Mouse (Mus musculus): ENCODE results near the gene Tnnt1. TPM values are rescaled to one million over a fixed set of nuclear protein-coding genes. Genes with fewer than 3 reads are reported as not detected.

Tnnt1 gene
- polyA plus RNA-seq, 1 experiment from 2014 or later, result not detected

GRCm38 (mm10) chr7:4471179-4471555, 45.0 kb downstream of the Tnnt1 start:
- peaks cover 26% of the 10 kb centered on the region for H3K27me3 ChIP-seq
- DNase-seq (ENCODE audit: low read depth, low spot score), result no peak
- CTCF ChIA-PET, result interaction anchor here (0.7 to 1.5 kb wide), 8 partner anchors 10 to 804 kb away, joined by 3 to 5 read pairs (median 3); no protein-coding TSS in a partner anchor
- POLR2A ChIA-PET, result no interaction called here
- ATAC-seq, result peak; percentile 82
- in situ Hi-C loops (cut with MboI; ENCODE audit: low pct_unique_long_range_greater_than_20kb), result no loop called here
- TF ChIP-seq CTCF (IDR thresholded peaks at IDR 0.05), result peak; percentile 93

- ATAC-seq (peak; percentile 20), DNase-seq (ENCODE audit: low read depth, low spot score) (no peak)
- in situ Hi-C loops (cut with MboI; ENCODE audit: low pct_unique_long_range_greater_than_20kb), result no loop called here
- ChIA-PET POLR2A (no interaction called here), CTCF (interaction anchor here (0.8 to 1.5 kb wide), 7 partner anchors 10 to 803 kb away, joined by 3 to 5 read pairs (median 3); no protein-coding TSS in a partner anchor)
- no peak for TF ChIP-seq CTCF (IDR thresholded peaks at IDR 0.05)
- H3K27me3 ChIP-seq, result peaks cover 27% of the 10 kb centered on the region
These were observed 45.7 kb downstream of the Tnnt1 start for GRCm38 (mm10) chr7:4470275-4471178.

GRCm38 (mm10) chr7:4467801-4468200, 48.4 kb downstream of the Tnnt1 start:
- ChIA-PET POLR2A (no interaction called here), CTCF (interaction anchor here (1.1 to 2.3 kb wide), 2 partner anchors 8 to 11 kb away, joined by 3 to 4 read pairs; no protein-coding TSS in a partner anchor)
- ATAC-seq (no peak), DNase-seq (ENCODE audit: low read depth, low spot score) (no peak)
- H3K27me3 ChIP-seq, result peaks cover 23% of the 10 kb centered on the region
- TF ChIP-seq CTCF (IDR thresholded peaks at IDR 0.05), result no peak
- in situ Hi-C loops (cut with MboI; ENCODE audit: low pct_unique_long_range_greater_than_20kb), result no loop called here

GRCm38 (mm10) chr7:4464194-4464824, 51.9 kb downstream of the Tnnt1 start:
- H3K27me3 ChIP-seq, result peaks cover 7% of the 10 kb centered on the region
- POLR2A ChIA-PET, result no interaction called here
- ATAC-seq, result no peak
- DNase-seq (ENCODE audit: low read depth, low spot score), result no peak
- CTCF ChIA-PET, result interaction anchor here (1.1 to 1.5 kb wide), 3 partner anchors 13 to 49 kb away, joined by 3 read pairs; no protein-coding TSS in a partner anchor
- TF ChIP-seq CTCF (IDR thresholded peaks at IDR 0.05), result no peak
- in situ Hi-C loops (cut with MboI; ENCODE audit: low pct_unique_long_range_greater_than_20kb), result no loop called here

- TF ChIP-seq CTCF (IDR thresholded peaks at IDR 0.05), result no peak
- in situ Hi-C loops (cut with MboI; ENCODE audit: low pct_unique_long_range_greater_than_20kb), result no loop called here
- ChIA-PET POLR2A (interaction anchor here (0.7 kb wide), 1 partner anchor 8 kb away, joined by 5 read pairs; no protein-coding TSS in a partner anchor), CTCF (no interaction called here)
- DNase-seq (ENCODE audit: low read depth, low spot score), result no peak
- H3K27me3 ChIP-seq, result no peaks in the 10 kb centered on the region
- no peak for ATAC-seq
These were observed 55.4 kb downstream of the Tnnt1 start, which contains the start of gene Eps8l1 for GRCm38 (mm10) chr7:4460576-4461434. TSS of gene Eps8l1 (plus strand) at chr7:4460674.

Other genes with a start within 250 kb of the Tnnt1 start
- gene Ncr1, start 178.7 kb downstream of the Tnnt1 start, polyA plus RNA-seq (2021), result not detected
- not detected for gene Gp6, start 118.6 kb downstream of the Tnnt1 start, polyA plus RNA-seq (2021)
- 45.3 TPM for gene Rdh13, start 70.7 kb downstream of the Tnnt1 start, polyA plus RNA-seq (2021)
- 0.04 TPM for gene Eps8l1, start 55.7 kb downstream of the Tnnt1 start, polyA plus RNA-seq (2021)
- gene Ppp1r12c, start 14.7 kb downstream of the Tnnt1 start, polyA plus RNA-seq (2021), result 85.2 TPM
- gene Tnni3, start 7.8 kb upstream of the Tnnt1 start, polyA plus RNA-seq (2021), result 0.33 TPM
- 1.9 TPM for gene Dnaaf3, start 16.1 kb upstream of the Tnnt1 start, polyA plus RNA-seq (2021)
- 0.12 TPM for gene Syt5, start 31.2 kb upstream of the Tnnt1 start, polyA plus RNA-seq (2021)
- gene Ptprh, start 87.7 kb upstream of the Tnnt1 start, polyA plus RNA-seq (2021), result not detected
- gene Tmem86b, start 115.0 kb upstream of the Tnnt1 start, polyA plus RNA-seq (2021), result 2.6 TPM
- gene Ppp6r1, start 142.6 kb upstream of the Tnnt1 start, polyA plus RNA-seq (2021), result 82.6 TPM
- gene Hspbp1, start 168.7 kb upstream of the Tnnt1 start, polyA plus RNA-seq (2021), result 80.2 TPM
- 27.9 TPM for gene Brsk1, start 174.2 kb upstream of the Tnnt1 start, polyA plus RNA-seq (2021)
- gene Tmem150b, start 208.9 kb upstream of the Tnnt1 start, polyA plus RNA-seq (2021), result 0.14 TPM
- 58.6 TPM for gene Kmt5c, start 223.7 kb upstream of the Tnnt1 start, polyA plus RNA-seq (2021)
- gene Cox6b2, start 236.7 kb upstream of the Tnnt1 start, polyA plus RNA-seq (2021), result not detected

All from Patski (cell line).